Mouse (Mus musculus) CD8-positive naive resting alpha-beta T cell, adult 57 days (primary cell): ENCODE data around the gene Ddx56. TPM values are rescaled to one million over a fixed set of nuclear protein-coding genes. Genes with fewer than 3 reads are reported as not detected.

Experiments
- total RNA-seq: library from RNA; stranded (reverse); gene quantifications from one replicate; pipeline ENCODE4 v1.2.4, GENCODE M21; 2023

The Ddx56 gene
- total RNA-seq: 68.0 TPM

DNA sequence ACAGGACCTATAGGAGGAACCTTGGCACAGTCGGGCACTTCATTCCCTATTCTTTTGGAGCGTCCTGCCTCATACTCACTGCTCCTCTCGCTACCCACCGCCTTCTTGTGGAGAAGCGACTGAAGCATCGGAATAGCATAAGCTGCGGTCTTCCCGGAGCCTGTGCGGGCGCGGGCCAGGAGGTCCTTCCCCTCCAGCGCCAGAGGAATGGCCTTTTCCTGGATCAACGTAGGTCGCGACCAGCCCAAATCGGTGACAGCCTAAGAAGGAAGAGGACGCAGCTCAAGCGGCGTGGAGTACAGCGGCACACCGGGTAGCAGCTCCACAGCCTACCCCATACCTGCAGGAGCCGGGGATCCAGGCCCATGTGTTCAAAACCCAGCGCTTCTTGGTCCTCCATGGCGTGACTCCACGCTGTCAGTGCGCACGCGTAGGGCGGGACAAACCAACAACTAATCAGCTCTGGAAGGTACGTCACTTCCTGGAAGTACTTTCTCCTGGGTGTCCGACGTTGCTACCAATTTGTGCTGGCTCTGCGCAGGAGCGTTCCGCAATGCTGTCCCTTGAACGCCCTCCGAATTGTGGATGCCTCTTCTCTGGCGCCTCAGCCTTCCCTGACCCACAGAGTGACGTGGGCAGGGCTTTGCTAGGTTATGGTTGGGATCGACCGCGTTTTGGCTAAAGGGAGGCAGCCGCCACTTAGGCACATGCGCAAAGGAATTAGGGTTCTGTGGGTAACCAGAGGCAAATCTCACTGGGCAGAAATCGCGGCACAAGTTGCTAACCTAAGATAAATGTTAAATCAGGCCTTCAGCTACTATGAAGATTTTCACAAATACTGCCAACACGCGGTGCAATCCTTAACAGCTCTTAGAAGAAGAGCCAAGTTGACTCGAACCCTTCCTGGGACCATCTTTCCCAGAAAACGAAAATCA, at the start of gene Ddx56:
Gene Ddx56, minus strand, starts transcription at position 453 of the 935 bp plus-strand sequence.

DNA sequence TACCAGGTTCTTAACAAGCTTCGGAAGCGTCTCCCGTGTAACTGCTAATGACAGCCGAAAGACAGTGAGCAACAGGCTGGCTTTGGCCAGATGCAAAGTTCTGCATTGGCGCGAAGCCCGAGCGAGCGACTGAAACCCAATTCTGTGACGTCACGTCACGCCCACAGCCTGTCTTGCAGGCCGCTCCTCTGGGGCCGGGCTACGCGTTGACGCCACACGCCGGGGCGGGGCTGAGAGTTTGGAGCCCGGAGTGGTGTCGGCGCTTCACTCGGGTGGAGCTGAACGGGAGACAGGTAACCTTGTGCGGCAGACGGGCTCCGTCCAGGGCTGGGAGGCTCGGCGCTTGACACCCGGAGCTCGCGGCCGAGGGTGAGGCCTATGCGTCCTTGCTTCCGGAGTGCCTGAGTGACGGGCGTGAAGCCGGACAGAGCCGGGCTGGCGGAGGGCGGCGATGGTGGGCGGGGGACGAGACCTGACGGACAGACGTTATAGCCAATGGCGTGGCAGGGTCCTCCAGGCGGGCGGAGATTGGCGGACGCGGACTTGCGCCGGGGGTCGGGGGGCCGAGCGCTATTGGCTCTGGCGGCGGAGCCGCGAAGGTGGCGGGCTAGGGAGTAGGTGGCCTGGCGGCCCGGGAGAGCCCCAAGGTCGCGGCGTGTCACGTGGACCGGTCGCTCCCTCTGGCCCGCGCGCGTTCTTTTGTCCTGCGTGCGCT, 24.0 kb upstream of the Ddx56 start, which contains the start of gene Ogdh:
Gene Ogdh, plus strand, starts transcription at position 233 of the 715 bp plus-strand sequence.

DNA sequence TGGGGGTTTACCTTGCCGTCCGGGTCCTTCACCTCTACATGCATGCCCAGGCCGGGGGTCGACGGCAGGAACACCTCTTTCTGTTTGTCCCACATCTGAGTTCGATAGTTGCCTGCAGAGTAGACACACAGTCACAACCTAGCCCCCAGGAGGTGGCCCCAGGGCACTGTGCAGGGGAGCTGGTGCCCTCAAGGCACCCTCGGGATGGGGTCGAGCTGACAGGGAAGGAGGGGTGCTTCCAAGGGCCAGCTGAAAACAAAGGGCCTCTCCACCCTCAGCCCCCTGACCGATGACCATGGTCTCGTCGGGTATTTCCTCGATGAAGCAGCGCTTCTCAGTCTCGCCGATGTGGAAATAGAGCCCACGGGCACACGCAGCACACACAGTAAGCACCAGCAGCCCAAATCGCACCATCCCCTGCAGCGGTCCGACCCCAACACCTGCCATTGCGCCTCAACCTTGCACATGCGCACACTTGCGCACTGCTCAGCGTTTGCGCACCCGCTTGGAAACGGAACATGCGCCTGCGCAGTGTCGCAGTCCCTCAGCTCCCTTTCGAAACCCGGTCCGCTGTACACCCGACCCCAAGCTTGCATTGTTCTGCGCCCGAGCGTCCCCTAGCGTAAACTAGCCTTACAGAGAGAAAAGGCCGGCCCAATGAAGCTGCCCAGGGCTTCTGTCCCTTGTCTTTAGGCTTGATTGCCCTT, 7.0 kb upstream of the Ddx56 start, which contains the start of gene Tmed4:
Gene Tmed4, minus strand, starts transcription at position 484 of the 707 bp plus-strand sequence.

DNA sequence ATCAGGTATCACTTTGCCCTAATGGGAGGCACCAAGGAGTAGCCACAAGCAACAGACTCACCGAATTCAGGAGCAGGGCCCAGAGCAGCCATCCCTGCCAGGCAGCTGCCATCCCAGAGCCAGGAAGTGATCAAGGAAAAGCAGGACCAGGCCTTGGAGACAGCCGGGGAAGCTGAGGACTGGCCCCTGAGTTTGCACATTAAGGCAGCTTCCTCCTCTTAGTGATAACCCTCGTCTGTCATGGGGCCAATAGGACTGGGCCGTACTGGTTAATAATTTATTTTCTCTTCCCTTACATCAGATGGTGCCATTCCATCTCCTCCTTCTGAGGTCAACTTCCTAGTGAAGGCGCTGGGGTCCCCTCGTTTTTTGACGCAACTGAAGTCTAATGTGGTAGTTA, 37.6 kb downstream of the Ddx56 start, which contains the start of gene Npc1l1:
Gene Npc1l1, minus strand, starts transcription at position 132 of the 400 bp plus-strand sequence.

Other genes starting within 250 kb of the Ddx56 start
- gene Camk2b, start 201.4 kb downstream of the Ddx56 start, total RNA-seq: 11.1 TPM
- 0.43 TPM for gene A730071L15Rik, start 67.7 kb downstream of the Ddx56 start, total RNA-seq
- gene Nudcd3, start 67.4 kb downstream of the Ddx56 start, total RNA-seq: 54.0 TPM
- gene Npc1l1, start 37.6 kb downstream of the Ddx56 start, total RNA-seq: not detected
- gene Tmed4, start 7.1 kb upstream of the Ddx56 start, total RNA-seq: 30.5 TPM
- gene Ogdh, start 23.9 kb upstream of the Ddx56 start, total RNA-seq: 155 TPM
- 104 TPM for gene Zmiz2, start 121.3 kb upstream of the Ddx56 start, total RNA-seq
- 1,275 TPM for gene Ppia, start 147.7 kb upstream of the Ddx56 start, total RNA-seq
- gene H2afv, start 176.7 kb upstream of the Ddx56 start, total RNA-seq: 52.0 TPM
- gene Purb, start 208.1 kb upstream of the Ddx56 start, total RNA-seq: 59.2 TPM